15 mouse cellular contexts compared by ENCODE assay signal in genomic region chr6:120148716-120149392, GRCm38 (mm10). TPM values are rescaled to one million over a fixed set of nuclear protein-coding genes. Genes with fewer than 3 reads are reported as not detected.
DNase-seq lines count a peak whose midpoint lies in the region; ATAC-seq and TF ChIP-seq lines count a peak whose summit lies in the region.
"Had no signal": no experiment of that assay in that cellular context is flagged by ENCODE, and none has a peak within 500 bp of the region (broad histone marks: within the 10 kb centered on the region; RNA-seq: fewer than 3 reads in every experiment).

No protein-coding gene starts in this region.

- TF ChIP-seq POLR2A in CH12.LX (IDR thresholded peaks at IDR 0.05; ENCODE audit: low read depth, low read length): no peak

- no peaks in the 10 kb centered on the region for H3K79me2 ChIP-seq in CH12.LX (replicated peaks; ENCODE audit: control insufficient read depth, extremely low read depth, insufficient read depth, poor library complexity, severe bottlenecking)

- peaks cover 38 to 67% of the 10 kb centered on the region in 2 experiments for H3K4me1 ChIP-seq in CH12.LX (ENCODE audit: control insufficient read depth in 1 of 2, insufficient read depth in 2 of 2)
- peaks cover 71% of the 10 kb centered on the region for H3K4me1 ChIP-seq in heart, embryonic 13.5 days
- H3K4me1 ChIP-seq in lung, embryonic 14.5 days (ENCODE audit: insufficient read depth): peaks cover 23% of the 10 kb centered on the region
- H3K4me1 ChIP-seq: midbrain, embryonic 12.5 days had no signal

- dilution Hi-C loops in CH12.LX (cut with MboI; ENCODE audit: extremely low pct_ligation_motif_present, extremely low pct_unique_long_range_greater_than_20kb, low sequenced_read_pairs): no loop called here

- no peak for TF ChIP-seq EP300 in CH12.LX (IDR thresholded peaks at IDR 0.05; ENCODE audit: low read length)

- H3K27me3 ChIP-seq in CH12.LX (replicated peaks): no peaks in the 10 kb centered on the region
- H3K27me3 ChIP-seq in heart, embryonic 13.5 days (replicated peaks): no peaks in the 10 kb centered on the region
- H3K27me3 ChIP-seq in lung, embryonic 14.5 days (ENCODE audit: insufficient read depth, low read length): no peaks in the 10 kb centered on the region
- H3K27me3 ChIP-seq: midbrain, embryonic 12.5 days; neural tube, embryonic 13.5 days; stomach, embryonic 15.5 days had no signal

- no peaks in the 10 kb centered on the region for H3K36me3 ChIP-seq in CH12.LX (replicated peaks in 1 of 2; ENCODE audit: control insufficient read depth in 1 of 2, insufficient read depth in 1 of 2, low read length in 1 of 2)
- H3K36me3 ChIP-seq in heart, embryonic 13.5 days: no peaks in the 10 kb centered on the region
- H3K36me3 ChIP-seq in lung, embryonic 14.5 days (ENCODE audit: insufficient read depth): no peaks in the 10 kb centered on the region
- H3K36me3 ChIP-seq: midbrain, embryonic 12.5 days; neural tube, embryonic 13.5 days; stomach, embryonic 15.5 days had no signal

- DNase-seq in CH12.LX (ENCODE audit: extremely low read depth): no peak
- peak; percentile 43 for DNase-seq in R1 (ENCODE audit: low read depth, low spot score)
- DNase-seq in lung, embryonic 14.5 days: peak; percentile 68
- DNase-seq in left cerebral cortex, postnatal 14 days (ENCODE audit: low spot score in 2 of 2): no peak
- DNase-seq in spleen, postnatal 4 days (ENCODE audit: low spot score in 2 of 2): no peak
- no peak for DNase-seq in kidney, postnatal 4 days
- DNase-seq: kidney, adult 11 months; layer of hippocampus, adult 9-11 months; liver; thymus, postnatal 4 days had no signal

- WGBS in heart, embryonic 13.5 days: 64% methylated on average over 12 of the region's 12 CpGs
- 51% methylated on average over 12 of the region's 12 CpGs for WGBS in lung, embryonic 14.5 days

- no peaks in the 10 kb centered on the region for H3K9me3 ChIP-seq in CH12.LX (replicated peaks; ENCODE audit: low read length)
- no peaks in the 10 kb centered on the region for H3K9me3 ChIP-seq in heart, embryonic 13.5 days
- no peaks in the 10 kb centered on the region for H3K9me3 ChIP-seq in lung, embryonic 14.5 days (ENCODE audit: low read depth, low read length)
- H3K9me3 ChIP-seq: midbrain, embryonic 12.5 days; neural tube, embryonic 13.5 days; stomach, embryonic 15.5 days had no signal

- TF ChIP-seq RAD21 in CH12.LX (IDR thresholded peaks at IDR 0.05; ENCODE audit: low read depth, low read length): no peak

- TF ChIP-seq CTCF in CH12.LX (conservative IDR thresholded peaks at IDR 0.05 in 1 of 2, IDR thresholded peaks at IDR 0.05 in 1 of 2; ENCODE audit: low read depth in 2 of 2, low read length in 2 of 2): no peak
- no peak for TF ChIP-seq CTCF in lung, embryonic 14.5 days (IDR thresholded peaks at IDR 0.05; ENCODE audit: low read depth)

- no peak overlapping the region for H3K4me3 ChIP-seq in CH12.LX (replicated peaks in 1 of 3; ENCODE audit: low read depth in 2 of 3, low read length in 2 of 3, poor library complexity in 1 of 3)
- H3K4me3 ChIP-seq in heart, embryonic 13.5 days: no peak overlapping the region
- no peak overlapping the region for H3K4me3 ChIP-seq in lung, embryonic 14.5 days (ENCODE audit: low read depth, low read length)
- H3K4me3 ChIP-seq: midbrain, embryonic 12.5 days; neural tube, embryonic 13.5 days; stomach, embryonic 15.5 days had no signal

- intact Hi-C loops in left cerebral cortex, postnatal 14 days (cut with DNase I): no loop called here

- in situ Hi-C loops in CH12.LX (cut with MboI; ENCODE audit: low pct_ligation_motif_present, low pct_unique_long_range_greater_than_20kb, low sequenced_read_pairs): no loop called here

- H3K9ac ChIP-seq in CH12.LX (ENCODE audit: insufficient read depth, low read depth): 0 out of 2 replicates have a peak overlapping the region, but pooled peaks have one; percentile 11
- H3K9ac ChIP-seq in heart, embryonic 13.5 days: peak overlapping the region; percentile 65
- H3K9ac ChIP-seq in lung, embryonic 14.5 days: no peak overlapping the region
- H3K9ac ChIP-seq: midbrain, embryonic 12.5 days; neural tube, embryonic 13.5 days; stomach, embryonic 15.5 days had no signal

- ATAC-seq in heart, embryonic 13.5 days (ENCODE audit: extremely low read depth, insufficient number of reproducible peaks, low FRiP score, low TSS enrichment): no peak
- peak; percentile 82 for ATAC-seq in lung, embryonic 14.5 days (ENCODE audit: insufficient read depth)

- no peak overlapping the region for H3K4me2 ChIP-seq in CH12.LX (ENCODE audit: insufficient read depth, low read depth, poor library complexity, severe bottlenecking)
- 0 out of 2 replicates have a peak overlapping the region, but pooled peaks have one; percentile 9 for H3K4me2 ChIP-seq in heart, embryonic 13.5 days
- no peak overlapping the region for H3K4me2 ChIP-seq in lung, embryonic 14.5 days
- H3K4me2 ChIP-seq: midbrain, embryonic 12.5 days; neural tube, embryonic 13.5 days; stomach, embryonic 15.5 days had no signal

- no peak overlapping the region for H3K27ac ChIP-seq in CH12.LX (ENCODE audit: insufficient read depth, low read depth)
- peak overlapping the region; percentile 90 for H3K27ac ChIP-seq in heart, embryonic 13.5 days (replicated peaks)
- H3K27ac ChIP-seq in lung, embryonic 14.5 days (ENCODE audit: low read depth): peak overlapping the region; percentile 88
- H3K27ac ChIP-seq: midbrain, embryonic 12.5 days; neural tube, embryonic 13.5 days; stomach, embryonic 15.5 days had no signal

TF ChIP-seq in CH12.LX, 34 proteins besides CTCF, POLR2A, EP300 and RAD21:
- no peak for TF ChIP-seq ELF1 (IDR thresholded peaks at IDR 0.05; ENCODE audit: low read depth, low read length)
- peak; percentile 53 for TF ChIP-seq NRF1 (IDR thresholded peaks at IDR 0.05; ENCODE audit: low read depth, low read length)

RNA-seq across cellular contexts. Expression of gene Ninj2, which starts 55.7 kb away (rescaled TPM):
- total RNA-seq in CH12.LX (2012; rRNA removed) (4.6 and 6.5 TPM in 2 replicates), CH12.LX (2014; rRNA removed) (not detected in 2 replicates)
- polyA plus RNA-seq in CH12.LX (2012; ENCODE audit: insufficient read length, low read depth): 0.97 and 1.1 TPM in 2 replicates
- not detected in 2 replicates for polyA plus RNA-seq in heart, embryonic 13.5 days (2015; fragmentation: Nextera tagmentation; extraction: Ambion mirVana)
- 0.30 and 0.39 TPM in 2 replicates for polyA plus RNA-seq in lung, embryonic 14.5 days (2014; fragmentation: Nextera tagmentation; extraction: Ambion mirVana)
- total RNA-seq in left cerebral cortex, postnatal 14 days (2021): under 1 TPM; 0.59 to 0.68 TPM
- total RNA-seq: hematopoietic stem cell, adult 5-6 weeks had no signal
- polyA plus RNA-seq: midbrain, embryonic 12.5 days; neural tube, embryonic 13.5 days; stomach, embryonic 15.5 days had no signal

Comparison
In these comparisons a context has a peak if more than half of its experiments do, and no peak if none do; other contexts are left out.
1. DNase-seq: peak in R1 (single experiment) and lung, embryonic 14.5 days (single experiment); none in CH12.LX (single experiment), left cerebral cortex, postnatal 14 days (0 of 2), spleen, postnatal 4 days (0 of 2) and kidney, postnatal 4 days (0 of 2).